Mouse (Mus musculus) brain, embryonic 18.5 days (tissue): ENCODE data around the gene Egln1.
A peak's percentile ranks its signal among the peaks of the same experiment; 100 is the strongest.

Experiments
- DNase-seq: peaks from one replicate; pipeline ENCODE4 v3.0.0-alpha.2; 2012; ENCODE audit warnings: low read depth, low spot score

Egln1 gene

GRCm38 (mm10) chr8:124949209-124950068 lies at the start of gene Egln1:
Gene Egln1, minus strand, starts transcription at chr8:124949324.
- peak; percentile 60 for DNase-seq

- no peak for DNase-seq
Measured at GRCm38 (mm10) chr8:124995776-124996175, 46.7 kb upstream of the Egln1 start.

DNA sequence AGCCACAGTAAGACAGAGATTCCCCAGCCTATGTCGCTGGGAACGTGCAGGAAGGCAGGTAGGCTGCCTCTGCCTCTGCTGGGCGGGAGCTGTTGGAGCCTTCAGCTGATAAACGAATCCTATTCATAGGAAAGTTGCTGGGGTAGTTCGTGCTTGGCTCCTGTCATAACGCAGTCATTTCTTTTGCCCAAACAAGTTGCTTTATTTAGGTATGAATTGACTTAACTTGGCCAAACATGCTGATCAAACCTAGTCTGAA lies 42.5 kb upstream of the Egln1 start:
- no peak for DNase-seq

DNA sequence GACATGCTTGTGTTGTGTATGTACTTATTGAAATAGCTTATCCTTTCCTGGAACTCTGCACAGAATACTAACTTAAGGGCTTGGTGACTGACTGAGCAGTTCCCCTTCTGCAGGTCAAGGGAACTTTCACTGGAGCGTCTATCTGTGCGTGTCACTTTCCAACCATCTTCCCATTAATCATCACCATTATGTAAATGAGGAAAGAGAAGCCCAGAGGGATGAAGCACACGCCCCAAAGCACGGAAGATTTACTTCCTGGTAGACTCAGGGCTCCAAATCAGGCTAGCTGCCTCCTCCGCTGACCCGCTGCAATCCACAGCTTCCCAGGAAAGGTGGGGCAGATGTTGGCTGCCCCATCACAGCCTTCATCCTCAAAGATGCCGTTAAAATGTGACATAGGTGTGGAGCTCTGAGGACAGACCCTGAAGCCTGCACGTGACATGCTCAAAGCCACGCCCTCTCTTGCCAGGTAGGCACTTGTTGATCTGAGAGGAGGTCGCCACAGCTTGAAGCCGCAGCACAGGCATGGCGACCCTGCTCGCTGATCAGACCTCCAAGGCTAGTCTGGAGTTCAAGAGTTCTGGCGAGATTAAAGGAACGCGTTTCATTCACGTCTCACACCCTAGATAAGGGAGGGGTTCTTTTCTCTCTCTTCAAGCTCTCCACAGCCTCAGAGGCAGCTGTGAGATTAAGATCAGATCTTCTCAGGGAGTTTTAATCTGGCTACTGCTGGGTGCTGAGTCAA lies 42.0 kb upstream of the Egln1 start:
- no peak for DNase-seq

GRCm38 (mm10) chr8:124980828-124981227 lies 31.7 kb upstream of the Egln1 start:
- no peak for DNase-seq

DNA sequence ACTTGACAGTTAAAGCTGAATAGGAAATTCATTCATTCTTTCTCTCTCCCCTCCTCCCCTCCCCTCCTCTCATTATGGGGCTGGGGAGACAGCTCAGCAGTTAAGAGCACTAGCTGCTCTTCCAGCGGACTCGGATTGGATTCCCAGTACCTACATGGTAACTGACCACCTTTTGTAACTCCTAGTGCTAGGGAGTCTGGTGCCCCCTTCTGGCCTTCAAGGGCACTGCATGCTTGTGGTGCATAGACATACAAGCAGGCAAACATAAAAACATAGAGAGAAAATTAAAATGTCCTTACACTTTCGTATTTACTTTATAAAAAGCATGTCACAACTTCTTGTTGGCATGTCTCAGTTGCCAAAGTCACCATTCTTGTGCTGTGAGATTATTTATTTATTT lies 30.9 kb upstream of the Egln1 start:
- no peak for DNase-seq

- no peak for DNase-seq
Measured at GRCm38 (mm10) chr8:124978026-124978425, 28.9 kb upstream of the Egln1 start.

GRCm38 (mm10) chr8:124976211-124976610 lies 27.1 kb upstream of the Egln1 start:
- DNase-seq = no peak

DNA sequence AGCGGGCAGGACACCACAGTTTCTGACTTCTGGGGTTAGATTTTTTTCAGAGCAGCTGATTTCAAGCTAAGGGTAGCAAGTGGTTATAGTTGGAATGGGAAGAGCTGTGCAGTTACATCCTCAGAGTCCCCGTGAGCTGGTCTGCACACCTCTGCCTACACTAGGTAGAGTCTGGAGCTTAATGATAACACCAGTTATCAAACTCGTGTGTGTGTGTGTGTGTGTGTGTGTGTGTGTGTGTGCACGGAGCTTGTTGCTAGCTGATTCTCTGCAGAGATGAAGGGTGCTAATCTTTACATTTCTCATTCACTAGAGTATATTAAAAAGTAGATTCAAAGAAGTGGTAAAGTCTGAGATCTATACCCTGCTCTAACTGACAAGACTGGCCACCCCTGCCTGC lies 25.1 kb upstream of the Egln1 start:
- no peak for DNase-seq

DNA sequence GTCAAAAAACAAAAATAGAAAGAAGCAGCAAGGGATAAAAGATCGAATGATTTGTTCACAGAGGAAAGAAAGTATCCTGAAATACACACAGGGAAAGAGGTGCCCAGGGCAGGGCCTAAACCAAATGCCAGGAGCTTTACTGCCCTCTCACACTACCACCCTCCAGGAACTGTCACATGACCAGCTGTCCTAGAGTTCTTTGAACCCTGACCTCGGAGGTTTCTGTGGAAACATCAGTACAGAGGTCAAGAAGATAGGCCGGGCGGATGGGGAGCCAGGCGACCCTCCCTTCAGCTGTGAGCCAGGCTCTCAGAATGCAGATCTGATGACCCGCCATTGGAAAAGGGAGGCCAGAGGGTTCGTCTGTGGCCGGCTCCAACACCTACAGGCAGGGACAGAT lies 24.1 kb upstream of the Egln1 start:
- no peak for DNase-seq

DNA sequence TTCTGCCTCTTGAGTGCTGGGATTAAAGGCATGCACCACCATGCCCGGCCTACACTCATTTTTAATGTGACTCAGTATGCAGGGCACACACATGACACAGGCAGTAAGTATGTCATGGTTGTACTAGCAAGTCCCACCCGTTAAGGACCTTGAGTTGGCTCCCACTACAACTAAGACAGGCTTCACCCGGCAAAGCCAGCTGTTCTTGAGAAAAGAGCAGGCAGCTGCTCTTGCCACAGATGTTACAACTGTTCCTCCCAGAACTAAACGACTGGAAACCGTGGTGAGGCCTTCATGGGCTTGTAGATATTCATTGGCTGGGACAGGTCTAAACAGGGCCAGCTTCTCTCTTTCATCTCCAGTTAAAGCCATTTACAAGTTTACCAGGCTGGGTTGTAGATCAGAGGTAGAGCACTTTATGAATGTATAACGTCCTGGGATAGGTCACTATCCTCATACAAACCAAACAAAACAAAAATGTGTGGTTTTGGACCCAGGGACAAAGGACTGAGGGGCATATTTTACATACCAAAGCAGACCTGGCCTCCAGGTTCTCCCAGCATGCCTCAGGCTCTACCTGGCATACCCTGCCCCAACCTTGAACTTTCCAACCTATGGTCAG lies 21.3 kb upstream of the Egln1 start:
- DNase-seq = no peak

GRCm38 (mm10) chr8:124964966-124965365 lies 15.8 kb upstream of the Egln1 start:
- DNase-seq = no peak

- DNase-seq = no peak
Measured at GRCm38 (mm10) chr8:124963246-124963645, 14.1 kb upstream of the Egln1 start.

DNA sequence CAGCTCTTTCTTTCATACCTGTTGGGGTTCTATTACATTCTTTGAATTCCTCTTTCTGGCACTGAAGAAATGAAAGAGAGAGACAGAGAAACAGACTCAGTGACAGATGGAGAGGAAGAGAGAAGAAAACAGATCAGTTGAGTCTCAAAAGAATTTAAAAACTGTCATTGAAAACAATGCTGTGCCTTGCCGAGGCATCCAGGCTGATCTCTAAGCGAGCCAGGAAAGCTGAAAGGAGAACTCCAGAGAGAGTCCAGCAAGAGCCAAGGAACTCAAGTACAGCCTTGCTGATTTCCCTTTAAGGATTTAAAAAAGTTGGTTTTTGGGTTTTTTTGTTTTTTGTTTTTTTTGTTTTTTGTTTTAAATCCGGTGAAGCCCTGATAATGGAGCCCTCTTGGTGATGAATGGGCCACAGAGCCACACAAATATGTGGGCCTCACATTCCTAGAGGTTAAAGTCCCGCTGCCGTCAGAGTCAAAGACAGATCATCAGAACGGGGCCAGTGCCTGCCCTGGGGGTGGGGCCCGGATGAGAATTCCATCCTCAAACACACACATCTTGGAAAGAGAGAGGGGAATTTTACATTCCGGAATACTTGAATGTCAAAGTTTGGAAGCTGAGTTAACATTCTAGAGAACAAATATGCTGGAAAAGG lies 11.2 kb upstream of the Egln1 start:
- no peak for DNase-seq

DNA sequence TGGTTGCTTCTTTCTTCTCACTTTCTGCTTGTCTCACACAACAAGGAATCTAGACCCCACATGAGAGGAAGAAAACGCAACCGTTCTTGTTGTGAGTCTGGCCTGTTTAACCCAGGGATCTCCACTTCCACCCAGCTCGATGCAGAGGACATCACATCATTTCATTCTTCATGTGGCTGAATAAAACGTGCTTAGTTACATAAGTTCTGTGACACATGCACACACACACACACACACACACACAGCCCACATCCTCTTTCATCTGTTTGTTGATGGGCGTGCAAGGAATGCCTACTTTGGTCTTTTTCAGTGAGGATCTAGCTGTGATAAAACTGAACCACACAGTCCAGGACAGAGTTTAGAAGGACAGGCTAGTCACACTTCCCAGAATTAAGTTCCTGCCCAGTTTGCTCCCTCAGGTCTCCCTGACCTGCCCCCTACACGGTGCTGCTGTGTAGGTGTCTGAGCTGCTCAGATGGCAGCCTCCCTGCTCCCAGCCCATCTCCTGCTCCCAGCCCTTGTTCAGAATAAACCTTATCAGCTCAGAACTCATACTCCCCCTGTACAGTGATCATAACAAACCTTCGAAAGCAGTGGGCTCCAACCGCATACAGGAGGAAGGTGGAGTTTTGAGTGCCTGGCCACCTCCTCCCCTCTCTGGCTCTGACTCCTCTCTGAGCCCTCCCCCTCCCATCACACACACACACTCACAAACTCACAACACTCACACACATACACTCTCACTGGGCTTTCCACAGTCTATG lies 10.5 kb upstream of the Egln1 start:
- no peak for DNase-seq

GRCm38 (mm10) chr8:124954572-124955082 lies 5.5 kb upstream of the Egln1 start:
- no peak for DNase-seq

DNA sequence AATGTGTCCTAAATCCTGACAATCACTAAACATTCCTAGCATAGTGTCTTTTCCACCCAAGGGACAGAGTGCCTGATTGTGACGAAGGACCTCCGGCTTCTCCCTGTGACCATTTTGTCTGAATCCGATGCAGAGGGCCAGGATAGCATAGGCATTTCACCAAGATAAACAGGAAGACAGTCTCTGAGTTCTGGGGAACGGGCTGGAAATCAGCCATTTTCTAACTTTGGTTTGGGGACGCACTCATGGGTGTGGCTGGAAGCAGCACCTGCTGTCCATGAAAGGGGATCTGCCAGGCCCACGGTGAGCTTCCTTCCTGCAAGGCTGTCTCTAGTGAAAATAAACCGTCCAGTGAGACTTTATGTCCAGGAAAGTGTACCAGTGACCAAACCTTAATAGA lies 4.1 kb upstream of the Egln1 start:
- no peak for DNase-seq

DNA sequence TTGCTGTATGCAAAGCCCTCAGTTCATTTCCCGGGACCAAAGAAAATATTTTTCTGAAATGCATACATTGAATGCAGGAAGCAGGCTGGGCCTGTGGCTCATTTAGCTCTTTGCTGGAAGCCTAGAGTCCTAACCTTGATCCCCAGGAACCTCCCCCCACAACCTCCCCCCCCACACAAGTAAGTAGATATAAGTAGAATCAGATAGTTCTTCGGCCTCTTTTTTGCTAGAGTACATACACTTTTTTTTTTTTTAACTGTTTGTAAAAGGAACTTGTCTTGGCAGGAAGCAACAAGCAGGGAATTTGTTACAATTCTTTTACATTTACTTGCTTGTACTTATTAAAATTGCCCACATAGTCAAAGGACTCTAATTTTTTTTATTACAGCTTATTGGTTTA lies 1.7 kb upstream of the Egln1 start:
- no peak for DNase-seq

DNA sequence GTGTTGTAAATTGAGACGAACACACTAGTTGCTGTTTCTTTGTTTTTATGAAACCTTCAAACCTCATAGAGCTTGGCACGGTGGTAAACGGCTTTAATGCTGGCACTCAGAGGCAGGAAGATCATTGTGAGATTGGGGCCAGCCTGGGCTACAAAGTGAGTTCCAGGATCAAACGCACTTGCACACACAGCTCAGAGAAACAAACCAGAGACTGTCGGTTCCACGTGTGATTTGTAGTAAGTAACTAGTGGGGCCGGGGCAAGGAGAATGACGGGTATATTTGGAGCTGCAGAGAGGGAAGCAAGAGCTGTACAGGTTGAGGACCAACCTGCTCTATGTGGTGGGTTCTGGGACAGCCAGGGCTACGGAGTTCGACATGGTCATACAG lies 939 bp upstream of the Egln1 start:
- DNase-seq = no peak

GRCm38 (mm10) chr8:124948733-124949111 lies 402 bp downstream of the Egln1 start:
- DNase-seq = no peak
